Mouse (Mus musculus): ENCODE results near the gene Atxn1. TPM values are rescaled to one million over a fixed set of nuclear protein-coding genes. Genes with fewer than 3 reads are reported as not detected.

Atxn1 gene
- polyA plus RNA-seq, 1 experiment from 2014 or later: 6.3 TPM

GRCm38 (mm10) chr13:45577784-45578183 lies 387.0 kb downstream of the Atxn1 start:
- Histone ChIP-seq H3K4me1 (peaks cover 45% of the 10 kb centered on the region), H3K27ac (peak overlapping the region; percentile 62), H3K27me3 (no peaks in the 10 kb centered on the region), H3K4me2 (no peak overlapping the region), H3K9ac (no peak overlapping the region), H3K4me3 (replicated peaks) (no peak overlapping the region), H3K36me3 (no peaks in the 10 kb centered on the region), H3K9me3 (replicated peaks) (no peaks in the 10 kb centered on the region)
- no peak for ATAC-seq (replicated peaks; ENCODE audit: low FRiP score)
- 36% methylated on average over 2 of the region's 2 CpGs for WGBS

DNA sequence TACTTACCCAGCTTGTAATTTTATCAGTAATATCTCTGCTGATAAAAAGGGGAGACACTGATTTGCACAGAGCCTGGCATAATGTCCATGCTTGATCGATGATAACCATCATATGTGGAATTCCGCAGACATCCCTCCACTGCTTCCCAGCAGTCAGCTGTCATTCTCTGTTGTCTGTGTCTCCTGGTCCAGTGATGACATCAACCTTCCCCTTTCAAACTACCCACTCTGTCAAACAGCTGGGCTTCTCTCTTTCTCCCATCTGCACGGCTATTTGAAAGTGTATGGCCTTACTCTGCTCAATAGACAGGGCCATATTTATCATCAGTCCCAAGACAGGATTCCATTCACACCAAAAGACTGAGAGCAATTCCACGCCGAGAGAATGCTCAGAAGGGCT lies 387.4 kb downstream of the Atxn1 start:
- Histone ChIP-seq H3K4me3 (replicated peaks) (no peak overlapping the region), H3K9me3 (replicated peaks) (no peaks in the 10 kb centered on the region), H3K4me2 (no peak overlapping the region), H3K4me1 (peaks cover 48% of the 10 kb centered on the region), H3K9ac (no peak overlapping the region), H3K27ac (peak overlapping the region; percentile 62), H3K36me3 (no peaks in the 10 kb centered on the region), H3K27me3 (no peaks in the 10 kb centered on the region)
- 62% methylated on average over 5 of the region's 5 CpGs for WGBS
- ATAC-seq (replicated peaks; ENCODE audit: low FRiP score): no peak

- Histone ChIP-seq H3K27me3 (no peaks in the 10 kb centered on the region), H3K27ac (peak overlapping the region; percentile 91), H3K9ac (no peak overlapping the region), H3K9me3 (replicated peaks) (no peaks in the 10 kb centered on the region), H3K4me1 (peaks cover 52% of the 10 kb centered on the region), H3K4me3 (replicated peaks) (no peak overlapping the region), H3K36me3 (no peaks in the 10 kb centered on the region), H3K4me2 (no peak overlapping the region)
- WGBS: 56% methylated on average over 4 of the region's 4 CpGs
- peak; percentile 46 for ATAC-seq (replicated peaks; ENCODE audit: low FRiP score)
These were observed 388.6 kb downstream of the Atxn1 start for GRCm38 (mm10) chr13:45576185-45576584.

- ATAC-seq (replicated peaks; ENCODE audit: low FRiP score): no peak
- no peak overlapping the region for H3K27ac ChIP-seq
- H3K27me3 ChIP-seq: no peaks in the 10 kb centered on the region
- H3K4me3 ChIP-seq (replicated peaks): no peak overlapping the region
- no peak overlapping the region for H3K4me2 ChIP-seq
- peaks cover 37% of the 10 kb centered on the region for H3K4me1 ChIP-seq
- H3K9ac ChIP-seq: no peak overlapping the region
- no peaks in the 10 kb centered on the region for H3K9me3 ChIP-seq (replicated peaks)
- peaks cover 4% of the 10 kb centered on the region; the same call in 1 of the 2 replicates for H3K36me3 ChIP-seq
- WGBS: 37% methylated on average over 4 of the region's 4 CpGs
These were observed 392.0 kb downstream of the Atxn1 start for GRCm38 (mm10) chr13:45572768-45573167.

- H3K9me3 ChIP-seq (replicated peaks): no peaks in the 10 kb centered on the region
- no peak overlapping the region for H3K27ac ChIP-seq
- 0 out of 2 replicates have a peak overlapping the region, but pooled peaks have one; percentile 28 for H3K4me2 ChIP-seq
- 0 out of 2 replicates have a peak, but pooled peaks have one; percentile 26 for ATAC-seq (replicated peaks; ENCODE audit: low FRiP score)
- no peak overlapping the region for H3K4me3 ChIP-seq (replicated peaks)
- no peaks in the 10 kb centered on the region for H3K27me3 ChIP-seq
- no peak overlapping the region for H3K9ac ChIP-seq
- peaks cover 29% of the 10 kb centered on the region for H3K4me1 ChIP-seq
- 2% methylated on average over 6 of the region's 6 CpGs for WGBS
- H3K36me3 ChIP-seq: peaks cover 13% of the 10 kb centered on the region
These were observed 393.0 kb downstream of the Atxn1 start for GRCm38 (mm10) chr13:45571795-45572262.

GRCm38 (mm10) chr13:45569932-45570331 lies 394.9 kb downstream of the Atxn1 start:
- no peaks in the 10 kb centered on the region for H3K9me3 ChIP-seq (replicated peaks)
- H3K4me3 ChIP-seq (replicated peaks): no peak overlapping the region
- H3K9ac ChIP-seq: no peak overlapping the region
- peaks cover 12% of the 10 kb centered on the region for H3K4me1 ChIP-seq
- WGBS: 69% methylated on average over 7 of the region's 7 CpGs
- no peak overlapping the region for H3K27ac ChIP-seq
- no peak overlapping the region for H3K4me2 ChIP-seq
- no peaks in the 10 kb centered on the region for H3K27me3 ChIP-seq
- ATAC-seq (replicated peaks; ENCODE audit: low FRiP score): no peak
- peaks cover 17% of the 10 kb centered on the region for H3K36me3 ChIP-seq

GRCm38 (mm10) chr13:45564946-45565345 lies 399.9 kb downstream of the Atxn1 start:
- H3K9ac ChIP-seq: no peak overlapping the region
- no peak overlapping the region for H3K27ac ChIP-seq
- no peak overlapping the region for H3K4me3 ChIP-seq (replicated peaks)
- no peaks in the 10 kb centered on the region for H3K27me3 ChIP-seq
- H3K4me2 ChIP-seq: no peak overlapping the region
- H3K4me1 ChIP-seq: 0 out of 2 replicates have a peak, but pooled peaks cover 7% of the 10 kb centered on the region
- 50% methylated on average over 4 of the region's 4 CpGs for WGBS
- H3K9me3 ChIP-seq (replicated peaks): no peaks in the 10 kb centered on the region
- peaks cover 17% of the 10 kb centered on the region for H3K36me3 ChIP-seq
- ATAC-seq (replicated peaks; ENCODE audit: low FRiP score): no peak

GRCm38 (mm10) chr13:45562011-45562410 lies 402.8 kb downstream of the Atxn1 start:
- Histone ChIP-seq H3K27me3 (no peaks in the 10 kb centered on the region), H3K4me3 (replicated peaks) (no peak overlapping the region), H3K36me3 (peaks cover 6% of the 10 kb centered on the region), H3K27ac (no peak overlapping the region), H3K9ac (no peak overlapping the region), H3K4me2 (no peak overlapping the region), H3K4me1 (0 out of 2 replicates have a peak, but pooled peaks cover 7% of the 10 kb centered on the region), H3K9me3 (replicated peaks) (no peaks in the 10 kb centered on the region)
- WGBS: 67% methylated on average over 9 of the region's 9 CpGs
- ATAC-seq (replicated peaks; ENCODE audit: low FRiP score): no peak

GRCm38 (mm10) chr13:45560543-45560942 lies 404.3 kb downstream of the Atxn1 start:
- 0 out of 2 replicates have a peak, but pooled peaks cover 7% of the 10 kb centered on the region for H3K4me1 ChIP-seq
- no peak overlapping the region for H3K4me3 ChIP-seq (replicated peaks)
- no peaks in the 10 kb centered on the region for H3K9me3 ChIP-seq (replicated peaks)
- H3K36me3 ChIP-seq: no peaks in the 10 kb centered on the region
- H3K4me2 ChIP-seq: no peak overlapping the region
- no peak overlapping the region for H3K9ac ChIP-seq
- ATAC-seq (replicated peaks; ENCODE audit: low FRiP score): no peak
- WGBS: 79% methylated on average over 7 of the region's 7 CpGs
- H3K27ac ChIP-seq: no peak overlapping the region
- H3K27me3 ChIP-seq: no peaks in the 10 kb centered on the region

DNA sequence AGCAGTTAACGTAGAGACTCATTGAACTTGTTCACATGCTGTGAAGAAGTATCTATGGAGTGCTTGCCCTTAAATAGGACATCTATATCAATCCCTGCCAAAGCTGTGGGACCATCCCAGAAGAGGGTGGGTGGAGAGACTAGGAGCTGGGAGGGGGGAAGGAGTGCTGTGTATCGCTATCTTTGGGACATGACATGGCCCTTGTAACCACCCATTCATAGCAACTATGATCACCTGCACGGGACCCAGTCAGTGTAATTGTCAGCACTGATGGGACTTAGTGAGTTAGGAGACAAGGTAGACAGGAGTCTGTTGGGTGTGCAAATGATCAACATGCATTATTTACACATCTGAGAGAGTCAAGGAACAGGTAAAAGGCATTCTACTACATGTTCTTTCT lies 405.6 kb downstream of the Atxn1 start:
- Histone ChIP-seq H3K9ac (no peak overlapping the region), H3K4me1 (0 out of 2 replicates have a peak, but pooled peaks cover 7% of the 10 kb centered on the region), H3K27ac (no peak overlapping the region), H3K4me2 (no peak overlapping the region), H3K4me3 (replicated peaks) (no peak overlapping the region), H3K27me3 (no peaks in the 10 kb centered on the region), H3K9me3 (replicated peaks) (no peaks in the 10 kb centered on the region), H3K36me3 (no peaks in the 10 kb centered on the region)
- no peak for ATAC-seq (replicated peaks; ENCODE audit: low FRiP score)
- 89% methylated on average over 3 of the region's 3 CpGs for WGBS

GRCm38 (mm10) chr13:45558367-45558766 lies 406.4 kb downstream of the Atxn1 start:
- Histone ChIP-seq H3K36me3 (no peaks in the 10 kb centered on the region; the same call in 1 of the 2 replicates), H3K4me3 (replicated peaks) (no peak overlapping the region), H3K9me3 (replicated peaks) (no peaks in the 10 kb centered on the region), H3K27ac (no peak overlapping the region), H3K9ac (no peak overlapping the region), H3K4me1 (0 out of 2 replicates have a peak, but pooled peaks cover 10% of the 10 kb centered on the region), H3K4me2 (no peak overlapping the region), H3K27me3 (no peaks in the 10 kb centered on the region)
- 80% methylated on average over 4 of the region's 4 CpGs for WGBS
- ATAC-seq (replicated peaks; ENCODE audit: low FRiP score): no peak

- H3K27me3 ChIP-seq: no peaks in the 10 kb centered on the region
- peaks cover 5% of the 10 kb centered on the region for H3K36me3 ChIP-seq
- H3K4me3 ChIP-seq (replicated peaks): no peak overlapping the region
- no peak overlapping the region for H3K4me2 ChIP-seq
- H3K4me1 ChIP-seq: 0 out of 2 replicates have a peak, but pooled peaks cover 11% of the 10 kb centered on the region
- ATAC-seq (replicated peaks; ENCODE audit: low FRiP score): no peak
- H3K27ac ChIP-seq: no peak overlapping the region
- no peak overlapping the region for H3K9ac ChIP-seq
- WGBS: 68% methylated on average over 7 of the region's 7 CpGs
- H3K9me3 ChIP-seq (replicated peaks): no peaks in the 10 kb centered on the region
These were observed 411.1 kb downstream of the Atxn1 start for GRCm38 (mm10) chr13:45553674-45554073.

DNA sequence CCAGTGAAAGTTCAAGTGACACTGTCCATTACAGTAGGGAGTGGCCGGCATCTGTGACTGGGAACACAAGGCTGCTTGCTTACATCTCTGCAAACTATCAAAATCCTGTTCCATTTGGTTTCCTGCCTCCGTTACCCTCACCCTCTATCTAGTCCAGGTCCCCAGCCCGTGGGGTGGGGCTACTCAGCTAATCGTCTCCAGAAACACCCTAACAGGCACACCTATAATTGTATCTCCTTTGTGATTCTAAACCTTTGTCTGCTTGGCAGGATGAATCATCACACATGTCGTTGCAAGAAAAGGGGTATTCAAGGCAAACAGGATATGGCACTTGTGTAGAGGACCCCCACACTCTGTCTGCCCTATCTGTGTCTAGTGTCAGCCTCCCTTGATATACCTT lies 417.3 kb downstream of the Atxn1 start:
- no peak overlapping the region for H3K4me3 ChIP-seq (replicated peaks)
- H3K4me2 ChIP-seq: no peak overlapping the region
- peaks cover 24% of the 10 kb centered on the region for H3K36me3 ChIP-seq
- no peaks in the 10 kb centered on the region for H3K9me3 ChIP-seq (replicated peaks)
- no peak overlapping the region for H3K27ac ChIP-seq
- H3K9ac ChIP-seq: no peak overlapping the region
- H3K27me3 ChIP-seq: no peaks in the 10 kb centered on the region
- no peak for ATAC-seq (replicated peaks; ENCODE audit: low FRiP score)
- H3K4me1 ChIP-seq: 0 out of 2 replicates have a peak, but pooled peaks cover 8% of the 10 kb centered on the region
- WGBS: 83% methylated on average over 5 of the region's 5 CpGs
